Mouse (Mus musculus) ES-E14 (cell line): ENCODE data around the gene Sptssb.

Source experiments
- CHD2 ChIP-seq: IDR thresholded peaks from 2 replicates; pipeline ENCODE4 v1.6.1; 2014; ENCODE audit warnings: mild to moderate bottlenecking, low read depth, low read length, inconsistent platforms
- HCFC1 ChIP-seq: IDR thresholded peaks from 2 replicates; pipeline ENCODE4 v1.6.1; 2012; ENCODE audit warnings: low read length, inconsistent platforms, borderline replicate concordance; ENCODE audit not compliant: insufficient read depth
- MAFK ChIP-seq: IDR thresholded peaks from 2 replicates; pipeline ENCODE4 v1.6.1; 2014; ENCODE audit warnings: mild to moderate bottlenecking, low read depth, low read length, inconsistent platforms; ENCODE audit not compliant: insufficient read depth
- ZC3H11A ChIP-seq: IDR thresholded peaks from 2 replicates; pipeline ENCODE4 v1.6.1; 2012; ENCODE audit warnings: low read depth, mild to moderate bottlenecking, inconsistent platforms, low read length, borderline replicate concordance
- ZNF384 ChIP-seq: IDR thresholded peaks from 2 replicates; pipeline ENCODE4 v1.6.1; 2012; ENCODE audit warnings: low read depth, low read length, inconsistent platforms

DNA sequence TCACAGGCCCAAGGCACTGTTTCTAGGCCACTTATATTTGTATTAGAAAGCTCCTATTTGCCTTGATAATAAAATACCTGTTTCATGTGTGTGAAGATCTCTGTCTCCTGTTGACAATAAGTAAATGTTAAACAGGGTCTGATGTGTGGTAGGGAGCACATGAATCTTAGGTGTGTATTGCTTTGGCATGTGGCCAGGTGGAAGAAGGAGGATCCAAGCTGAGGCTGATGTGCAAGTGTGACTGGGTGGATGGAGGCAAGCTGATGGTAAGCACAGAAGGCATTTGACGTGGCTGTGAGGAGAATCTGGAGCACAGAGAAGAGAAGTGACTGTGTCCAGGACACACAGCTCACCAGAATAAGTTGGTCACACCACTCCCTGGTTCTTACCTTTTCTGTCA lies 60.6 kb downstream of the Sptssb start:
- TF ChIP-seq CHD2 (no peak), MAFK (no peak), ZNF384 (no peak), ZC3H11A (no peak), HCFC1 (no peak)
